Mouse (Mus musculus): ENCODE measurements around the gene Rab38.

GRCm38 (mm10) chr7:88482628-88483027 is 52.6 kb downstream of the Rab38 start:
- TF ChIP-seq POLR2A (IDR thresholded peaks at IDR 0.05; ENCODE audit: control insufficient read depth, extremely low read depth, insufficient read depth, low read length, poor library complexity) (no peak), CTCF (IDR thresholded peaks at IDR 0.05; ENCODE audit: borderline replicate concordance, control insufficient read depth, extremely low read depth, insufficient read depth, low read length, poor library complexity) (no peak)
